Mouse (Mus musculus): Measurements from ENCODE around the gene Zbtb1.

The Zbtb1 gene

GRCm38 (mm10) chr12:76369978-76370830 lies at the start of gene Zbtb1:
Gene Zbtb1 (plus strand): TSS chr12:76370266.
- DNase-seq (ENCODE audit: low read depth, low spot score), result peak; percentile 56

GRCm38 (mm10) chr12:76324679-76325431 lies 45.2 kb upstream of the Zbtb1 start, which contains the start of gene Akap5:
Gene Akap5 (plus strand): TSS chr12:76324891.
- DNase-seq (ENCODE audit: low read depth, low spot score), result peak; percentile 57

- no peak for DNase-seq (ENCODE audit: low read depth, low spot score)
Measured at GRCm38 (mm10) chr12:76326437-76327220, 43.4 kb upstream of the Zbtb1 start.

- no peak for DNase-seq (ENCODE audit: low read depth, low spot score)
Measured at GRCm38 (mm10) chr12:76328567-76329354, 41.3 kb upstream of the Zbtb1 start.

GRCm38 (mm10) chr12:76333688-76334087 lies 36.4 kb upstream of the Zbtb1 start:
- DNase-seq (ENCODE audit: low read depth, low spot score), result no peak

- DNase-seq (ENCODE audit: low read depth, low spot score), result no peak
Measured at GRCm38 (mm10) chr12:76335641-76336040, 34.4 kb upstream of the Zbtb1 start.

- no peak for DNase-seq (ENCODE audit: low read depth, low spot score)
Measured at GRCm38 (mm10) chr12:76336111-76336965, 33.7 kb upstream of the Zbtb1 start.

- DNase-seq (ENCODE audit: low read depth, low spot score), result peak; percentile 43
Measured at GRCm38 (mm10) chr12:76341080-76341479, 29.0 kb upstream of the Zbtb1 start.

GRCm38 (mm10) chr12:76345759-76346455 lies 24.2 kb upstream of the Zbtb1 start:
- DNase-seq (ENCODE audit: low read depth, low spot score), result no peak

- DNase-seq (ENCODE audit: low read depth, low spot score), result no peak
Measured at GRCm38 (mm10) chr12:76349680-76350220, 20.3 kb upstream of the Zbtb1 start.

GRCm38 (mm10) chr12:76360868-76361267 lies 9.2 kb upstream of the Zbtb1 start:
- DNase-seq (ENCODE audit: low read depth, low spot score), result no peak

GRCm38 (mm10) chr12:76361405-76362302 lies 8.4 kb upstream of the Zbtb1 start:
- DNase-seq (ENCODE audit: low read depth, low spot score), result no peak

GRCm38 (mm10) chr12:76362303-76362676 lies 7.8 kb upstream of the Zbtb1 start:
- DNase-seq (ENCODE audit: low read depth, low spot score), result no peak

- DNase-seq (ENCODE audit: low read depth, low spot score), result no peak
Measured at GRCm38 (mm10) chr12:76366276-76366675, 3.8 kb upstream of the Zbtb1 start.

- no peak for DNase-seq (ENCODE audit: low read depth, low spot score)
Measured at GRCm38 (mm10) chr12:76367096-76367995, 2.7 kb upstream of the Zbtb1 start.

GRCm38 (mm10) chr12:76368201-76368789 lies 1.8 kb upstream of the Zbtb1 start:
- no peak for DNase-seq (ENCODE audit: low read depth, low spot score)

GRCm38 (mm10) chr12:76368790-76369205 lies 1.3 kb upstream of the Zbtb1 start:
- DNase-seq (ENCODE audit: low read depth, low spot score), result no peak
